8 mouse cellular contexts compared by ENCODE assay signal in the genomic region with DNA sequence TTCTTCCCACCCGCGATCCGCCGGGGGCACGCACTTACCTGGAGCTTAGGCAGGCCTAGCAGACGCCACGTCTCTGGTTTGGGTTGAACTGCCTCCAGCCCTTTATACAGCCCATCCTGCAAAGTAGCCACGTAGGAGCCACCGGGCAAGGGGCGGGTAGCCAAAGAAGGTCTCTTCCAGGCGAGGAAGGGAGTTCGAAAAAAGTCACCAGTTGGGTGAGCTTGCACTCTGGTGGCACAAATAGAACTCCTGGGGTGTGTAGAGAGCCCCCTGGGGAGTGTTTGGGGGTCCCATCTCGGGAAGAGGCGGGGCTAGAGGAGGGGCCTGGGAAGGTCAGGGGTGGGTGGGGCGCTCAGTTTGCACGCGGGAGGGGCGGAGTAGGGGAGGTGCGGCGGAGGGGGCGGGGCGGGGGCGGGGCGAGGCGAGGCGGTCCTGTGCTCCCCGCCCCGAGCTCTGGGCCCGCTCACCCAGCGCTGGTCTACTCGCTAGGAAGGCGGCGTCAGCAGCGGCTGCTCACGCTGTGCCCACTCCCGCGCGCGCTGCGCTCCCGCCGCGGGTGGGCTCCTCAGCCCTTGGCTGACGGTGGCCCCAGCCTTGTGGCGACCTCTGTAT. TPM values are rescaled to one million over a fixed set of nuclear protein-coding genes. Genes with fewer than 3 reads are reported as not detected.
A peak's percentile ranks its signal among the peaks of the same experiment; 100 is the strongest.
DNase-seq lines count a peak whose midpoint lies in the region; ATAC-seq and TF ChIP-seq lines count a peak whose summit lies in the region.

A gene (plus strand): TSS at position 467 of the 612 bp plus-strand sequence.

- peak within 1 kb of the TSS; percentile 83 for H3K4me3 ChIP-seq in embryonic facial prominence, embryonic 10.5 days
- H3K4me3 ChIP-seq in heart, adult 2 months = peak within 1 kb of the TSS; percentile 62
- peak within 1 kb of the TSS; percentile 93 for H3K4me3 ChIP-seq in kidney, adult 2 months (ENCODE audit: insufficient read depth, low read depth, low read length)
- peak within 1 kb of the TSS; percentile 71 for H3K4me3 ChIP-seq in limb, embryonic 14.5 days (replicated peaks; ENCODE audit: low read length)
- peak within 1 kb of the TSS; percentile 64 for H3K4me3 ChIP-seq in midbrain, embryonic 16.5 days (ENCODE audit: low read depth, low read length)
- peak within 1 kb of the TSS; percentile 69 for H3K4me3 ChIP-seq in stomach, embryonic 15.5 days (replicated peaks)

- peak; percentile 92 for ATAC-seq in limb, embryonic 14.5 days (ENCODE audit: low FRiP score, low read depth)
- ATAC-seq in midbrain, embryonic 16.5 days = peak; percentile 91
- ATAC-seq in stomach, embryonic 15.5 days (ENCODE audit: insufficient read depth, low FRiP score, low read depth) = peak; percentile 93

- peak within 1 kb of the TSS; percentile 88 for H3K27ac ChIP-seq in embryonic facial prominence, embryonic 10.5 days (replicated peaks)
- H3K27ac ChIP-seq in heart, adult 2 months = peak within 1 kb of the TSS; percentile 79
- peak within 1 kb of the TSS; percentile 98 for H3K27ac ChIP-seq in kidney, adult 2 months (ENCODE audit: insufficient read depth, low read depth, low read length)
- peak within 1 kb of the TSS; percentile 83 for H3K27ac ChIP-seq in limb, embryonic 14.5 days (replicated peaks; ENCODE audit: low read depth, low read length)
- no peak within 1 kb of the TSS for H3K27ac ChIP-seq in midbrain, embryonic 16.5 days (ENCODE audit: low read length)
- H3K27ac ChIP-seq in stomach, embryonic 15.5 days = peak within 1 kb of the TSS; percentile 79

- peak; percentile 30 for DNase-seq in thymus, postnatal 4 days
- no peak for DNase-seq in thymus, postnatal 0 days (ENCODE audit: low spot score)
- DNase-seq in embryonic facial prominence, embryonic 10.5 days (ENCODE audit: low spot score) = peak; percentile 92
- DNase-seq in heart, adult 2 months = peak; percentile 80 to 82
- DNase-seq in kidney, adult 2 months = peak; percentile 88
- peak; percentile 86 for DNase-seq in limb, embryonic 14.5 days (ENCODE audit: low spot score)

- peaks cover 12% of the 10 kb centered on the region for H3K36me3 ChIP-seq in embryonic facial prominence, embryonic 10.5 days (replicated peaks)
- H3K36me3 ChIP-seq in heart, adult 2 months (ENCODE audit: control insufficient read depth, insufficient read depth, low read length) = 0 out of 2 replicates have a peak, but pooled peaks cover 2% of the 10 kb centered on the region
- H3K36me3 ChIP-seq in kidney, adult 2 months (ENCODE audit: control insufficient read depth, insufficient read depth, low read length) = peaks cover 3% of the 10 kb centered on the region; the same call in 1 of the 2 replicates
- peaks cover 15% of the 10 kb centered on the region for H3K36me3 ChIP-seq in limb, embryonic 14.5 days (ENCODE audit: control insufficient read depth, insufficient read depth, low read length)
- no peaks in the 10 kb centered on the region for H3K36me3 ChIP-seq in midbrain, embryonic 16.5 days (ENCODE audit: control insufficient read depth, insufficient read depth, low read length)
- H3K36me3 ChIP-seq in stomach, embryonic 15.5 days = no peaks in the 10 kb centered on the region

- no peaks in the 10 kb centered on the region for H3K9me3 ChIP-seq in embryonic facial prominence, embryonic 10.5 days
- no peaks in the 10 kb centered on the region for H3K9me3 ChIP-seq in limb, embryonic 14.5 days (ENCODE audit: control insufficient read depth, low read length)
- no peaks in the 10 kb centered on the region for H3K9me3 ChIP-seq in midbrain, embryonic 16.5 days (replicated peaks; ENCODE audit: control insufficient read depth, low read length, poor library complexity, severe bottlenecking)
- no peaks in the 10 kb centered on the region for H3K9me3 ChIP-seq in stomach, embryonic 15.5 days

- WGBS in embryonic facial prominence, embryonic 10.5 days = under 1% methylated on average over 45 of the region's 45 CpGs
- WGBS in heart, adult 2 months = 1% methylated on average over 43 of the region's 45 CpGs
- WGBS in kidney, adult 2 months = 1% methylated on average over 33 of the region's 45 CpGs
- WGBS in limb, embryonic 14.5 days = under 1% methylated on average over 30 of the region's 45 CpGs
- WGBS in midbrain, embryonic 16.5 days = under 1% methylated on average over 28 of the region's 45 CpGs
- 0% methylated on average over 31 of the region's 45 CpGs for WGBS in stomach, embryonic 15.5 days

- intact Hi-C loops in heart, adult 2 months (cut with DNase I) = loop anchor here (5.0 kb wide), 1 partner anchor 232 kb away; no protein-coding TSS in a partner anchor

- TF ChIP-seq POLR2A in heart, adult 2 months (IDR thresholded peaks at IDR 0.05; ENCODE audit: insufficient read depth, low read depth, low read length) = peak; percentile 57
- TF ChIP-seq POLR2A in kidney, adult 2 months (IDR thresholded peaks at IDR 0.05; ENCODE audit: low read depth, low read length) = peak; percentile 87
- peak; percentile 61; the same call in 1 of the 2 replicates for TF ChIP-seq POLR2A in limb, embryonic 14.5 days (IDR thresholded peaks at IDR 0.05; ENCODE audit: borderline replicate concordance, extremely low read depth, insufficient read depth, insufficient read length)

- H3K27me3 ChIP-seq in embryonic facial prominence, embryonic 10.5 days (replicated peaks; ENCODE audit: low read depth, poor library complexity, severe bottlenecking) = no peaks in the 10 kb centered on the region
- H3K27me3 ChIP-seq in heart, adult 2 months (ENCODE audit: control insufficient read depth, insufficient read depth, low read length) = no peaks in the 10 kb centered on the region
- no peaks in the 10 kb centered on the region for H3K27me3 ChIP-seq in kidney, adult 2 months (replicated peaks; ENCODE audit: control insufficient read depth, insufficient read depth, low read length)
- H3K27me3 ChIP-seq in limb, embryonic 14.5 days (ENCODE audit: control insufficient read depth, insufficient read depth, low read length) = no peaks in the 10 kb centered on the region
- H3K27me3 ChIP-seq in midbrain, embryonic 16.5 days (ENCODE audit: control insufficient read depth, insufficient read depth, low read depth, low read length) = peaks cover 3% of the 10 kb centered on the region; the same call in 1 of the 2 replicates
- H3K27me3 ChIP-seq in stomach, embryonic 15.5 days (replicated peaks) = no peaks in the 10 kb centered on the region

- H3K4me1 ChIP-seq in embryonic facial prominence, embryonic 10.5 days = peaks cover 44% of the 10 kb centered on the region
- H3K4me1 ChIP-seq in heart, adult 2 months (ENCODE audit: control insufficient read depth, insufficient read depth, low read length) = no peaks in the 10 kb centered on the region; the same call in 1 of the 2 replicates
- peaks cover 21% of the 10 kb centered on the region for H3K4me1 ChIP-seq in kidney, adult 2 months (ENCODE audit: control insufficient read depth, insufficient read depth, low read length)
- peaks cover 10% of the 10 kb centered on the region for H3K4me1 ChIP-seq in limb, embryonic 14.5 days (ENCODE audit: control insufficient read depth, insufficient read depth, low read length)
- H3K4me1 ChIP-seq in midbrain, embryonic 16.5 days (ENCODE audit: control insufficient read depth, insufficient read depth, low read length) = peaks cover 5% of the 10 kb centered on the region; the same call in 1 of the 2 replicates
- 0 out of 2 replicates have a peak, but pooled peaks cover 5% of the 10 kb centered on the region for H3K4me1 ChIP-seq in stomach, embryonic 15.5 days

- H3K79me2 ChIP-seq in heart, adult 2 months (replicated peaks; ENCODE audit: control insufficient read depth, insufficient read depth, low read length) = no peaks in the 10 kb centered on the region

- TF ChIP-seq CTCF in heart, adult 2 months (IDR thresholded peaks at IDR 0.05) = no peak
- TF ChIP-seq CTCF in kidney, adult 2 months (conservative IDR thresholded peaks at IDR 0.05; ENCODE audit: insufficient read depth, insufficient read length, low read depth, low read length) = no peak

- no peak for TF ChIP-seq EP300 in heart, adult 2 months (IDR thresholded peaks at IDR 0.05; ENCODE audit: insufficient read depth, low read depth, low read length)

- peak within 1 kb of the TSS; percentile 77 for H3K9ac ChIP-seq in heart, adult 2 months (ENCODE audit: low read depth, low read length)
- peak within 1 kb of the TSS; percentile 71 for H3K9ac ChIP-seq in limb, embryonic 14.5 days (ENCODE audit: low read depth, low read length, severe bottlenecking)
- peak within 1 kb of the TSS; percentile 74 for H3K9ac ChIP-seq in midbrain, embryonic 16.5 days (ENCODE audit: low read depth, low read length)
- H3K9ac ChIP-seq in stomach, embryonic 15.5 days = peak within 1 kb of the TSS; percentile 77

- H3K4me2 ChIP-seq in limb, embryonic 14.5 days (replicated peaks; ENCODE audit: low read depth, low read length, severe bottlenecking) = peak within 1 kb of the TSS; percentile 87
- peak within 1 kb of the TSS; percentile 96 for H3K4me2 ChIP-seq in midbrain, embryonic 16.5 days (ENCODE audit: low read length)
- peak within 1 kb of the TSS; percentile 98 for H3K4me2 ChIP-seq in stomach, embryonic 15.5 days

RNA-seq across cellular contexts. Expression of the gene that starts here (rescaled TPM):
- 0.57 and 0.65 TPM in 2 replicates for polyA plus RNA-seq in thymus, postnatal 0 days (2015; fragmentation: Nextera tagmentation; extraction: Ambion mirVana)
- 14.6 and 17.3 TPM in 2 replicates for polyA plus RNA-seq in embryonic facial prominence, embryonic 10.5 days (2016; fragmentation: Nextera tagmentation; extraction: Ambion mirVana)
- 10 to 100 TPM in 1 of 2 experiments, 1 to 10 TPM in 1; 7.9 to 10.6 TPM for total RNA-seq in heart, adult 2 months (2021)
- 1.8 and 2.6 TPM in 2 replicates for polyA plus RNA-seq in heart, adult 2 months (2012; rRNA removed)
- polyA plus RNA-seq in kidney, adult 2 months (2012; rRNA removed) = 11.6 and 12.9 TPM in 2 replicates
- polyA plus RNA-seq in limb, embryonic 14.5 days (2012; rRNA removed) = 33.0 and 38.7 TPM in 2 replicates
- polyA plus RNA-seq in limb, embryonic 14.5 days (2014; fragmentation: Nextera tagmentation; extraction: Ambion mirVana) = 36.6 and 42.3 TPM in 2 replicates
- polyA plus RNA-seq in midbrain, embryonic 16.5 days (2015; fragmentation: Nextera tagmentation; extraction: Ambion mirVana) = 7.1 and 8.1 TPM in 2 replicates
- 17.5 and 18.8 TPM in 2 replicates for polyA plus RNA-seq in stomach, embryonic 15.5 days (2015; fragmentation: Nextera tagmentation; extraction: Ambion mirVana)
